Mouse (Mus musculus) CD4-positive helper T cell, adult 2 months (primary cell): Measurements from ENCODE around the gene Phf21a.

ENCODE experiments used
- DNase-seq: peaks from one replicate; pipeline ENCODE4 v3.0.0-alpha.2; 2012; ENCODE audit warnings: low read depth, missing footprints, low spot score

Phf21a gene

DNA sequence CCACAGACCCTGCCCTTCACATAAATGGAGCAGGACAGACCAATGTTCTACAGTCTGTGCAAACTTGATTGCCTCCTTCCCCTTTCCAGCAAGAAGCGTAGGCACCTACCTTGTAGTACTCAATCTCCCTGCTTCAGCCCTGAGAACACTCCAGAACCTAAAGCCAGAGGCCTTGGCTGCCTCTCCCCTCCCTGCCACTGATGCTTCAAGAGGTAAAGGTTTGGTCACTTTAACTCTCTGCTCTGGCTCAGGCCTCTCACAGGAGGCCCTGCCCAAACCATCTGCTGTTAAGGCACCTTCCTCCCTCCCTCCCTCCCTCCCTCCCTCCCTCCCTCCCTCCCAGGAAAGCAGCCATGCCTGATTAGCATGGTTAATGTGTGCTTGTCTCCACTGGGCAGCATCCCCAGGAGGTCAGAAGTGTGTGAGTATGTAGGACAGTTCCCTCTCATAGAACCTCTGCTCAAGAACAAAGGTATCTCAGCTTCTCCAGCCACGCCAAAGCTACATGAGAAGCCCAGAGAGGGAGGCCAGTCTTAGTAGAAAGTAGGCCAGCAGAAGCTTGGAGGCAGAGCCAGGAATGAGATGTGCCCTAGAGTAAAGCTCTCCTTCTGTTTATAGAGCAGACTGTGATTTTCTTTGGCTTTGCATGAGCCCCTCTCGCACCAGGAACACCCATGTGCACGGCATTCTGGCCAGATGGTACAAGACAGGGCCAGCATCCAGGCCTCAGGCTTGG is 309.8 kb downstream of the Phf21a start:
- no peak for DNase-seq

- no peak for DNase-seq
Observed at GRCm38 (mm10) chr2:92403776-92404319, 310.9 kb downstream of the Phf21a start.

GRCm38 (mm10) chr2:92404737-92405136 is 311.8 kb downstream of the Phf21a start:
- no peak for DNase-seq

DNA sequence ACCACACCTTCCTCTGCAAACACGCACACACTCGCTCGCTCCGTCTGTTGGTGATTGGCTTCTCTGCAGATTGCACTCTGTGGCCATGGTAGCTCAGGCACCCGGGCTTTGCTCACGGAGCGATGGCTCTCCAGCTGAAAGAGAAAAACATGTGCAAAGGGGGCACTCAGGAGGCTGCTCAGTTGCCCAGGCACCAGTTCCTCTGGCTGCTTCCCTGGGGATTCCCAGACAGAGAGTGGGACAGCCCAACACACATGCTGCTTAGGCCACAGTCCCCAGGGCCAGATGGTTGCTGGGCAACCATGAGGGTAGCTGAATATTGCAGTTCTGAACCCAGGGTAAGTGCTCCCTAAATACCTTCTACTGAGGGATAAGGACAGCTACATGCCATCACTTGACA is 312.8 kb downstream of the Phf21a start:
- no peak for DNase-seq

- no peak for DNase-seq
Observed at GRCm38 (mm10) chr2:92408309-92409045, 315.6 kb downstream of the Phf21a start.

DNA sequence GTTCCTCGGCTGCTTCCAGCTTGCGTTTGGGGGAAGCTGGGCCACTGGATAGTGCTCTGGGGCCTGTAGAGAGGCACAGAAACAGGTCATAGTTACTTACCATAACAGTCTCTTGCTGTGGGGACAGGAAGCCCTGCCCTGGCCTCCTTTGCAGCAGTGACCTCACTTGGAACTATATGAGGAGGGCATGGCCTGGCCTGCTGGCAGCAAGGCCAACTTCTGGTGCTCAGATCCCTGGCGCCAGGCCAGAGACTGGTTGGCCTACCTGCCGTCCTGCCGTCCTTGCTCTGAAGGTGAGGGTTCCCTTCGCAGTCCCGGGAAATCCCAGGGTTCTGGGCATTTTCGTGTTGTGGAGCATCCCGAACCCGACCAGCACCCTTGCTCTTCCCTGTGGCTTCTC is 318.8 kb downstream of the Phf21a start:
- DNase-seq: no peak
